Mouse (Mus musculus) thymus, adult 2 months (tissue): ENCODE measurements at regions not wholly inside any gene's neighbourhood (a gene's known extent, or its start where the extent isn't known, plus 50 kb on each side); places are given as distances from the start of the nearest gene placed in this dataset.

ENCODE experiments used
- CTCF ChIP-seq: fragments of 200-500 bp; IDR thresholded peaks from 2 replicates; pipeline ENCODE4 v1.5.1; 2012; ENCODE audit warnings: mild to moderate bottlenecking, control low read depth, low read length, moderate library complexity, borderline replicate concordance; ENCODE audit not compliant: control insufficient read depth, poor library complexity, insufficient read depth; ENCODE audit errors: extremely low read depth
- POLR2A ChIP-seq: fragments of 200-500 bp; IDR thresholded peaks from 2 replicates; pipeline ENCODE4 v1.6.1; 2012; ENCODE audit warnings: mild to moderate bottlenecking, low read length, control low read depth, moderate library complexity; ENCODE audit not compliant: control insufficient read depth, poor library complexity, insufficient read depth; ENCODE audit errors: extremely low read depth

- TF ChIP-seq CTCF (no peak), POLR2A (no peak)
Measured at GRCm38 (mm10) chr13:113495136-113495535, 123.2 kb downstream of the Snx18 start.
